Mouse (Mus musculus): ENCODE data around the gene Banf2.

- TF ChIP-seq CTCF (IDR thresholded peaks at IDR 0.05; ENCODE audit: extremely low read depth, insufficient read length, insufficient replicate concordance, low read depth, low read length) (no peak), POLR2A (IDR thresholded peaks at IDR 0.05; ENCODE audit: low read depth, low read length) (no peak)
Observed at GRCm38 (mm10) chr2:143992977-143993376, 39.9 kb upstream of the Banf2 start.
